Mouse (Mus musculus) forebrain, embryonic 11.5 days (tissue): ENCODE data around the gene Snrnp48. TPM values are rescaled to one million over a fixed set of nuclear protein-coding genes. Genes with fewer than 3 reads are reported as not detected.
A peak's percentile ranks its signal among the peaks of the same experiment; 100 is the strongest.

Experiments
- ATAC-seq: fragments of 200-750 bp; cut with Nextera tagmentation; replicated peaks from 2 replicates; pipeline ENCODE4 v1.8.0; 2017; ENCODE audit warnings: moderate TSS enrichment; ENCODE audit not compliant: low FRiP score
- DNase-seq: peaks from one replicate; pipeline ENCODE4 v3.0.0-alpha.2; 2017; ENCODE audit warnings: low spot score
- H3K27ac ChIP-seq: fragments of 300-500 bp; sonication (generic); 2 replicates; pipeline ENCODE4 v1.5.1; 2014; ENCODE audit warnings: low read depth, low read length
- H3K27me3 ChIP-seq: fragments of 300-500 bp; sonication (generic); 2 replicates; pipeline ENCODE4 v1.6.1; 2014; ENCODE audit warnings: mild to moderate bottlenecking, low read length, mixed read lengths; ENCODE audit not compliant: control insufficient read depth, insufficient read depth
- H3K36me3 ChIP-seq: fragments of 300-500 bp; sonication (generic); 2 replicates; pipeline ENCODE4 v1.6.1; 2014; ENCODE audit warnings: mild to moderate bottlenecking, low read length, moderate library complexity, mixed read lengths; ENCODE audit not compliant: control insufficient read depth, insufficient read depth
- H3K4me1 ChIP-seq: fragments of 300-500 bp; sonication (generic); replicated peaks from 2 replicates; pipeline ENCODE4 v1.6.1; 2014; ENCODE audit warnings: low read length, mixed read lengths; ENCODE audit not compliant: control insufficient read depth, insufficient read depth
- H3K4me2 ChIP-seq: fragments of 300-500 bp; sonication (generic); 2 replicates; pipeline ENCODE4 v1.6.1; 2014; ENCODE audit warnings: low read depth, mild to moderate bottlenecking, low read length, moderate library complexity, mixed read lengths; ENCODE audit not compliant: severe bottlenecking
- H3K4me3 ChIP-seq: fragments of 300-500 bp; sonication (generic); 2 replicates; pipeline ENCODE4 v1.5.1; 2014; ENCODE audit warnings: low read depth, low read length
- H3K9ac ChIP-seq: fragments of 300-500 bp; sonication (generic); 2 replicates; pipeline ENCODE4 v1.6.1; 2014; ENCODE audit warnings: low read length
- H3K9me3 ChIP-seq: fragments of 300-500 bp; sonication (generic); 2 replicates; pipeline ENCODE4 v1.6.1; 2016; ENCODE audit warnings: low read length, mixed read lengths; ENCODE audit not compliant: control insufficient read depth
- WGBS: fragments of 180-500 bp; shearing (Covaris S2); extraction: QIAGEN DNeasy Blood & Tissue Kit; methylation state at CpG from one replicate; pipeline ENCODE4 v1.1.7; 2014; 5-methylcytosine and 5-hydroxymethylcytosine counted together
- polyA plus RNA-seq: library from polyadenylated mRNA; unstranded; fragments of >200 nt; fragmentation: Nextera tagmentation; extraction: Ambion mirVana; gene quantifications from 2 replicates; pipeline ENCODE4 v1.2.1, GENCODE M21; 2014

Snrnp48 gene
- polyA plus RNA-seq, 1 experiment from 2014 or later, result 45.5 TPM

GRCm38 (mm10) chr13:38201413-38201812, 3.3 kb upstream of the Snrnp48 start:
- WGBS, result 80% methylated on average over 6 of the region's 6 CpGs
- DNase-seq (no peak), ATAC-seq (no peak)

GRCm38 (mm10) chr13:38204171-38204570, 567 bp upstream of the Snrnp48 start:
- Histone ChIP-seq H3K4me2 (peak overlapping the region; percentile 63), H3K27ac (no peak overlapping the region), H3K36me3 (no peaks in the 10 kb centered on the region), H3K27me3 (no peaks in the 10 kb centered on the region), H3K4me3 (peak overlapping the region; percentile 87), H3K9me3 (no peaks in the 10 kb centered on the region), H3K9ac (no peak overlapping the region), H3K4me1 (no peaks in the 10 kb centered on the region)
- DNase-seq (no peak), ATAC-seq (no peak)
- 56% methylated on average over 4 of the region's 4 CpGs for WGBS

More at GRCm38 (mm10) chr13:38201413-38201812, 3.3 kb upstream of the Snrnp48 start:
- Histone ChIP-seq H3K4me2 (no peak overlapping the region), H3K27me3 (no peaks in the 10 kb centered on the region), H3K36me3 (no peaks in the 10 kb centered on the region), H3K9ac (no peak overlapping the region), H3K9me3 (no peaks in the 10 kb centered on the region), H3K4me1 (no peaks in the 10 kb centered on the region), H3K4me3 (no peak overlapping the region), H3K27ac (no peak overlapping the region)

GRCm38 (mm10) chr13:38211122-38211521, 6.4 kb downstream of the Snrnp48 start:
- no peaks in the 10 kb centered on the region; the same call in 1 of the 2 replicates for H3K36me3 ChIP-seq
- H3K9me3 ChIP-seq, result no peaks in the 10 kb centered on the region
- no peak for ATAC-seq
- no peaks in the 10 kb centered on the region for H3K4me1 ChIP-seq
- DNase-seq, result no peak
- H3K9ac ChIP-seq, result no peak overlapping the region
- no peak overlapping the region for H3K27ac ChIP-seq
- H3K27me3 ChIP-seq, result no peaks in the 10 kb centered on the region
- H3K4me3 ChIP-seq, result no peak overlapping the region
- 94% methylated on average over 5 of the region's 5 CpGs for WGBS
- H3K4me2 ChIP-seq, result no peak overlapping the region

DNA sequence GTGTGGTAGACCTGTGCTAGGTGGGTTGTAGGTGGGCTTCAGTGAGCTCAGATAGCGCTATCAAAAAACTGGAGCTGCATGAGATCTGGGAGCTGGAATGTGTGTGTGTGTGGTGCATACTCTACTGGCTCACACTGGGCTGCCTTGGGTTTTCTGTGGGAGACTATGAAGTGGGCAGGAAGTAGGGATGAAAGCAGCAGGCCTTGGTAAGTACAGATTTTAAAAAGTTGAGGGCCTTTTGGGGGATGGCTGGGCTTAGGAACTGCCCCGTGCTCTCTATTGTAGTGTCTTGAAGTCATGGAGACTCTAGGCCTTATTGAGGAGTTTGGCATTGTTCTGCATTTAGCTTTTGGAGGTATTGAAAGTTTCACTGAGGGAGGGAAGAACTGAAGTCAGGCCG, 13.9 kb downstream of the Snrnp48 start:
- 96% methylated on average over 3 of the region's 3 CpGs for WGBS
- H3K4me1 ChIP-seq, result no peaks in the 10 kb centered on the region
- H3K9me3 ChIP-seq, result no peaks in the 10 kb centered on the region
- H3K27me3 ChIP-seq, result no peaks in the 10 kb centered on the region
- H3K4me3 ChIP-seq, result no peak overlapping the region
- H3K36me3 ChIP-seq, result peaks cover 22% of the 10 kb centered on the region
- no peak overlapping the region for H3K9ac ChIP-seq
- no peak overlapping the region for H3K27ac ChIP-seq
- ATAC-seq (no peak), DNase-seq (no peak)
- no peak overlapping the region for H3K4me2 ChIP-seq

DNA sequence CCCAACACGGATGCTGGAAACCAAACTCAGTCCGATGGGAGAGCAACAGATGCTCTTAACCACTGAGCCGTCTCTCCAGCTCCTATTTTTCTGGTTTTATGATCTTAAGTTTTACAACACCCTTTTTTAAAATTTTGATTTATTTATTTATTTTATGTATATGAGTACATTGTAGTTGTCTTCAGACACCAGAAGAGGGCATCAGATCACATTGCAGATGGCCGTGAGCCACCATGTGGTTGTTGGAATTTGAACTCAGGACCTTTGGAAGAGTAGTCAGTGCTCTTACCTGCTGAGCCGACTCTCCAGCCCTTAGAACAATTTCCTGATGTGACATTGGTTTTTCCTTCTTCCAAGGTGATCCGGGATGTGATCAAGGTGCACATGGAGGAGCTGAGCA, 15.6 kb downstream of the Snrnp48 start:
- DNase-seq (no peak), ATAC-seq (no peak)
- no peaks in the 10 kb centered on the region for H3K27me3 ChIP-seq
- H3K36me3 ChIP-seq, result peaks cover 32% of the 10 kb centered on the region
- no peaks in the 10 kb centered on the region for H3K4me1 ChIP-seq
- no peak overlapping the region for H3K9ac ChIP-seq
- WGBS, result 95% methylated on average over 6 of the region's 6 CpGs
- H3K27ac ChIP-seq, result no peak overlapping the region
- no peaks in the 10 kb centered on the region for H3K9me3 ChIP-seq
- no peak overlapping the region for H3K4me3 ChIP-seq
- H3K4me2 ChIP-seq, result no peak overlapping the region

- no peak overlapping the region for H3K4me2 ChIP-seq
- no peaks in the 10 kb centered on the region for H3K4me1 ChIP-seq
- DNase-seq, result no peak
- ATAC-seq, result no peak
- H3K27me3 ChIP-seq, result no peaks in the 10 kb centered on the region
- WGBS, result 70% methylated on average over 9 of the region's 9 CpGs
- H3K4me3 ChIP-seq, result no peak overlapping the region
- no peak overlapping the region for H3K27ac ChIP-seq
- peaks cover 15% of the 10 kb centered on the region for H3K36me3 ChIP-seq
- H3K9me3 ChIP-seq, result no peaks in the 10 kb centered on the region
- no peak overlapping the region for H3K9ac ChIP-seq
Measured at GRCm38 (mm10) chr13:38230177-38230821, 25.6 kb downstream of the Snrnp48 start.

- no peaks in the 10 kb centered on the region for H3K27me3 ChIP-seq
Measured at GRCm38 (mm10) chr13:38232411-38232810, 27.7 kb downstream of the Snrnp48 start.

GRCm38 (mm10) chr13:38232856-38233625, 28.3 kb downstream of the Snrnp48 start:
- H3K4me1 ChIP-seq, result no peaks in the 10 kb centered on the region
- H3K27ac ChIP-seq, result no peak overlapping the region
- H3K27me3 ChIP-seq, result no peaks in the 10 kb centered on the region
- no peak for ATAC-seq
- no peak overlapping the region for H3K4me2 ChIP-seq
- no peak overlapping the region for H3K4me3 ChIP-seq
- H3K36me3 ChIP-seq, result peaks cover 9% of the 10 kb centered on the region
- no peak overlapping the region for H3K9ac ChIP-seq
- H3K9me3 ChIP-seq, result no peaks in the 10 kb centered on the region; the same call in 1 of the 2 replicates
- WGBS, result 79% methylated on average over 3 of the region's 3 CpGs
- no peak for DNase-seq

More at GRCm38 (mm10) chr13:38232411-38232810, 27.7 kb downstream of the Snrnp48 start:
- DNase-seq, result no peak
- H3K4me1 ChIP-seq, result no peaks in the 10 kb centered on the region
- 85% methylated on average over 4 of the region's 4 CpGs for WGBS
- peaks cover 10% of the 10 kb centered on the region for H3K36me3 ChIP-seq
- ATAC-seq, result no peak
- H3K4me3 ChIP-seq, result no peak overlapping the region
- no peaks in the 10 kb centered on the region; the same call in 1 of the 2 replicates for H3K9me3 ChIP-seq
- H3K9ac ChIP-seq, result no peak overlapping the region
- no peak overlapping the region for H3K27ac ChIP-seq
- no peak overlapping the region for H3K4me2 ChIP-seq
